Mouse (Mus musculus) erythroblast, embryonic 14.5 days (primary cell): ENCODE measurements at regions not wholly inside any gene's neighbourhood (a gene's known extent, or its start where the extent isn't known, plus 50 kb on each side); places are given as distances from the start of the nearest gene placed in this dataset.

ENCODE experiments used
- GATA1 ChIP-seq: IDR thresholded peaks from 2 replicates; pipeline ENCODE4 v1.6.1; 2012; ENCODE audit warnings: low read length, inconsistent platforms, mixed read lengths
- TAL1 ChIP-seq: IDR thresholded peaks from 3 replicates; pipeline ENCODE4 v1.6.1; 2012; ENCODE audit warnings: low read length, inconsistent platforms, mixed read lengths

GRCm38 (mm10) chr17:50393698-50394097 is 100.3 kb upstream of the Dazl start:
- TF ChIP-seq GATA1 (no peak), TAL1 (no peak)
